In genomic region chr6:136238989-136239388, GRCm38 (mm10) we compare ENCODE assay signal across 16 mouse cellular contexts.
DNase-seq lines count a peak whose midpoint lies in the region; ATAC-seq lines count a peak whose summit lies in the region.
"Had no signal": no experiment of that assay in that cellular context is flagged by ENCODE, and none has a peak within 500 bp of the region (broad histone marks: within the 10 kb centered on the region; RNA-seq: fewer than 3 reads in every experiment).

No protein-coding gene starts in this region.

- no peak for DNase-seq in heart, adult 9 months (ENCODE audit: low spot score in 2 of 2)
- peak; percentile 7 for DNase-seq in lung, postnatal 10 days
- DNase-seq in lung, postnatal 4 days, result no peak
- DNase-seq in brain, adult 2 months (ENCODE audit: low read depth, low spot score), result peak; percentile 43
- peak; percentile 4 for DNase-seq in embryo, embryonic 11.5 days (ENCODE audit: low read depth, low spot score)
- DNase-seq in limb, embryonic 10.5 days (ENCODE audit: low spot score), result no peak
- DNase-seq in frontal cortex, adult 2 months (ENCODE audit: extremely low spot score in 1 of 2, low spot score in 1 of 2), result no peak
- DNase-seq: adrenal gland, postnatal 25 days; cerebellum, adult 8-10 months; right cerebral cortex, postnatal 25 days had no signal

- H3K9me3 ChIP-seq in heart, embryonic 12.5 days (replicated peaks), result no peaks in the 10 kb centered on the region
- H3K9me3 ChIP-seq in limb, embryonic 10.5 days (replicated peaks), result no peaks in the 10 kb centered on the region
- H3K9me3 ChIP-seq: heart, embryonic 13.5 days; neural tube, embryonic 13.5 days had no signal

- WGBS in heart, embryonic 12.5 days, result 26% methylated on average over 5 of the region's 5 CpGs
- 48% methylated on average over 5 of the region's 5 CpGs for WGBS in limb, embryonic 10.5 days

- ATAC-seq in heart, embryonic 12.5 days (ENCODE audit: insufficient number of reproducible peaks, low FRiP score), result peak; percentile 45; the same call in 1 of the 2 replicates
- ATAC-seq: midbrain, embryonic 16.5 days had no signal

- no peak overlapping the region for H3K27ac ChIP-seq in heart, embryonic 12.5 days (ENCODE audit: poor library complexity, severe bottlenecking)
- H3K27ac ChIP-seq in limb, embryonic 10.5 days, result no peak overlapping the region
- H3K27ac ChIP-seq: heart, embryonic 13.5 days; neural tube, embryonic 13.5 days had no signal

- no peak overlapping the region for H3K9ac ChIP-seq in heart, embryonic 12.5 days
- H3K9ac ChIP-seq: heart, embryonic 13.5 days; lung, embryonic 14.5 days; neural tube, embryonic 13.5 days had no signal

- no peaks in the 10 kb centered on the region for H3K36me3 ChIP-seq in heart, embryonic 12.5 days
- no peaks in the 10 kb centered on the region for H3K36me3 ChIP-seq in limb, embryonic 10.5 days
- H3K36me3 ChIP-seq: heart, embryonic 13.5 days; neural tube, embryonic 13.5 days had no signal

- H3K4me1 ChIP-seq in heart, embryonic 12.5 days (replicated peaks), result peaks cover 3% of the 10 kb centered on the region; the same call in 1 of the 2 replicates
- no peaks in the 10 kb centered on the region for H3K4me1 ChIP-seq in limb, embryonic 10.5 days
- H3K4me1 ChIP-seq: heart, embryonic 13.5 days had no signal

- H3K4me2 ChIP-seq in heart, embryonic 12.5 days, result no peak overlapping the region
- H3K4me2 ChIP-seq: heart, embryonic 13.5 days; lung, embryonic 14.5 days; neural tube, embryonic 13.5 days had no signal

- no peak overlapping the region for H3K4me3 ChIP-seq in heart, embryonic 12.5 days
- H3K4me3 ChIP-seq in limb, embryonic 10.5 days, result no peak overlapping the region
- H3K4me3 ChIP-seq: erythroblast, embryonic 14.5 days; heart, embryonic 13.5 days; neural tube, embryonic 13.5 days had no signal

- H3K27me3 ChIP-seq in heart, embryonic 12.5 days (replicated peaks), result no peaks in the 10 kb centered on the region
- H3K27me3 ChIP-seq in limb, embryonic 10.5 days (ENCODE audit: low read depth, poor library complexity, severe bottlenecking), result no peaks in the 10 kb centered on the region
- H3K27me3 ChIP-seq: heart, embryonic 13.5 days; neural tube, embryonic 13.5 days had no signal

Comparison
In these comparisons a context has a peak if more than half of its experiments do, and no peak if none do; other contexts are left out.
1. DNase-seq: peak in lung, postnatal 10 days (single experiment), brain, adult 2 months (single experiment) and embryo, embryonic 11.5 days (single experiment); none in heart, adult 9 months (0 of 2), lung, postnatal 4 days (0 of 2), limb, embryonic 10.5 days (single experiment) and frontal cortex, adult 2 months (0 of 2).